Mouse (Mus musculus): ENCODE measurements at regions not wholly inside any gene's neighbourhood (a gene's known extent, or its start where the extent isn't known, plus 50 kb on each side); places are given as distances from the start of the nearest gene placed in this dataset. TPM values are rescaled to one million over a fixed set of nuclear protein-coding genes. Genes with fewer than 3 reads are reported as not detected.

GRCm38 (mm10) chr8:36042594-36042993 is 277.0 kb downstream of the Gm19410 start:
- WGBS: 84% methylated on average over 4 of the region's 4 CpGs
- Histone ChIP-seq H3K9ac (ENCODE audit: low read depth, low read length) (no peak overlapping the region), H3K4me3 (ENCODE audit: low read length) (no peak overlapping the region), H3K36me3 (ENCODE audit: control insufficient read depth, insufficient read depth, low read length) (no peaks in the 10 kb centered on the region), H3K4me2 (ENCODE audit: low read depth, low read length) (no peak overlapping the region), H3K9me3 (ENCODE audit: control insufficient read depth, low read length) (no peaks in the 10 kb centered on the region), H3K4me1 (ENCODE audit: control insufficient read depth, insufficient read depth, low read length) (no peaks in the 10 kb centered on the region), H3K27ac (ENCODE audit: low read length) (no peak overlapping the region), H3K27me3 (replicated peaks; ENCODE audit: control insufficient read depth, insufficient read depth, low read length) (no peaks in the 10 kb centered on the region)
- ATAC-seq: no peak

Small RNA genes in the stretch of these regions (microRNA-seq; reads per million reads assigned to microRNA genes)
- gene Gm22030: not detected
